Mouse (Mus musculus) stomach, postnatal 0 days (tissue): ENCODE results near the gene Prox2. TPM values are rescaled to one million over a fixed set of nuclear protein-coding genes. Genes with fewer than 3 reads are reported as not detected.
A peak's percentile ranks its signal among the peaks of the same experiment; 100 is the strongest.

ENCODE experiments used
- ATAC-seq: fragments of 200-750 bp; cut with Nextera tagmentation; 2 replicates; pipeline ENCODE4 v1.8.0; 2017; ENCODE audit not compliant: low FRiP score, low TSS enrichment
- DNase-seq: peaks from one replicate; pipeline ENCODE4 v3.0.0-alpha.2; 2016; ENCODE audit warnings: low spot score
- H3K27ac ChIP-seq: fragments of 300-500 bp; sonication (generic); replicated peaks from 2 replicates; pipeline ENCODE4 v1.5.1; 2014; ENCODE audit warnings: mild to moderate bottlenecking, control low read depth
- H3K27me3 ChIP-seq: fragments of 300-500 bp; sonication (generic); 2 replicates; pipeline ENCODE4 v1.6.1; 2014; ENCODE audit warnings: low read length; ENCODE audit not compliant: control insufficient read depth, insufficient read depth
- H3K36me3 ChIP-seq: fragments of 300-500 bp; sonication (generic); 2 replicates; pipeline ENCODE4 v1.6.1; 2014; ENCODE audit warnings: low read length, mixed read lengths; ENCODE audit not compliant: control insufficient read depth, insufficient read depth
- H3K4me1 ChIP-seq: fragments of 300-500 bp; sonication (generic); replicated peaks from 2 replicates; pipeline ENCODE4 v1.6.1; 2014; ENCODE audit warnings: antibody characterized with exemption; ENCODE audit not compliant: control insufficient read depth, insufficient read depth
- H3K4me2 ChIP-seq: fragments of 300-500 bp; sonication (generic); replicated peaks from 2 replicates; pipeline ENCODE4 v1.6.1; 2014; ENCODE audit warnings: low read depth, mild to moderate bottlenecking, control low read depth, moderate library complexity
- H3K4me3 ChIP-seq: fragments of 300-500 bp; sonication (generic); 2 replicates; pipeline ENCODE4 v1.5.1; 2014; ENCODE audit warnings: low read depth, low read length, control low read depth
- H3K9ac ChIP-seq: fragments of 300-500 bp; sonication (generic); 2 replicates; pipeline ENCODE4 v1.6.1; 2014; ENCODE audit warnings: mild to moderate bottlenecking, low read length, control low read depth, mixed read lengths
- H3K9me3 ChIP-seq: fragments of 300-500 bp; sonication (generic); 2 replicates; pipeline ENCODE4 v1.6.1; 2016; ENCODE audit warnings: low read length; ENCODE audit not compliant: control insufficient read depth
- CTCF ChIP-seq: IDR thresholded peaks from 2 replicates; pipeline ENCODE4 v1.5.1; 2016; ENCODE audit warnings: antibody characterized with exemption, low read depth, mild to moderate bottlenecking, moderate library complexity
- EP300 ChIP-seq: optimal IDR thresholded peaks from 2 replicates; pipeline ENCODE3; 2016; ENCODE audit warnings: antibody characterized with exemption
- WGBS: fragments of 180-500 bp; shearing (Covaris S2); extraction: QIAGEN DNeasy Blood & Tissue Kit; methylation state at CpG from one replicate; pipeline ENCODE4 v1.1.7; 2014; 5-methylcytosine and 5-hydroxymethylcytosine counted together
- polyA plus RNA-seq: library from polyadenylated mRNA; unstranded; fragments of >200 nt; fragmentation: Nextera tagmentation; extraction: Ambion mirVana; gene quantifications from 2 replicates; pipeline ENCODE4 v1.2.1, GENCODE M21; 2015

Gene Prox2
- polyA plus RNA-seq, result 1.5 and 1.9 TPM in 2 replicates

- H3K36me3 ChIP-seq, result peaks cover 3% of the 10 kb centered on the region; the same call in 1 of the 2 replicates
- peak within 1 kb of the TSS; percentile 92 for H3K27ac ChIP-seq
- ATAC-seq (peak; percentile 97), DNase-seq (peak; percentile 90)
- H3K27me3 ChIP-seq, result no peaks in the 10 kb centered on the region
- H3K9me3 ChIP-seq, result no peaks in the 10 kb centered on the region
- H3K4me1 ChIP-seq, result peaks cover 6% of the 10 kb centered on the region
- H3K4me3 ChIP-seq, result peak within 1 kb of the TSS; percentile 97
- under 1% methylated on average over 83 of the region's 83 CpGs for WGBS
- H3K4me2 ChIP-seq, result peak within 1 kb of the TSS; percentile 85
- peak within 1 kb of the TSS; percentile 95 for H3K9ac ChIP-seq
- peak; percentile 21 for TF ChIP-seq EP300
- no peak for TF ChIP-seq CTCF
These were observed at the start of gene Prox2, which contains the start of gene Dlst for GRCm38 (mm10) chr12:85110698-85111592. TSS of gene Prox2 (minus strand) at chr12:85110759. TSS of gene Dlst (plus strand) at chr12:85110833.

GRCm38 (mm10) chr12:85159592-85159991 lies 49.0 kb upstream of the Prox2 start:
- no peak overlapping the region for H3K9ac ChIP-seq
- no peaks in the 10 kb centered on the region for H3K9me3 ChIP-seq
- H3K4me3 ChIP-seq, result no peak overlapping the region
- no peaks in the 10 kb centered on the region for H3K27me3 ChIP-seq
- H3K4me1 ChIP-seq, result no peaks in the 10 kb centered on the region
- peak; percentile 49 for ATAC-seq
- no peak overlapping the region for H3K27ac ChIP-seq
- no peak for DNase-seq
- no peak for TF ChIP-seq EP300
- no peak for TF ChIP-seq CTCF
- WGBS, result 41% methylated on average over 5 of the region's 5 CpGs
- no peak overlapping the region for H3K4me2 ChIP-seq
- H3K36me3 ChIP-seq, result no peaks in the 10 kb centered on the region

GRCm38 (mm10) chr12:85158801-85159200 lies 48.2 kb upstream of the Prox2 start:
- WGBS, result 85% methylated on average over 8 of the region's 8 CpGs
- Histone ChIP-seq H3K36me3 (no peaks in the 10 kb centered on the region), H3K27ac (no peak overlapping the region), H3K9ac (no peak overlapping the region), H3K27me3 (no peaks in the 10 kb centered on the region), H3K4me2 (no peak overlapping the region), H3K4me1 (no peaks in the 10 kb centered on the region), H3K4me3 (no peak overlapping the region), H3K9me3 (no peaks in the 10 kb centered on the region)
- ATAC-seq, result 0 out of 2 replicates have a peak, but pooled peaks have one; percentile 29
- DNase-seq, result no peak
- TF ChIP-seq EP300, result no peak
- no peak for TF ChIP-seq CTCF

- Histone ChIP-seq H3K9me3 (no peaks in the 10 kb centered on the region), H3K27me3 (no peaks in the 10 kb centered on the region), H3K4me2 (no peak overlapping the region), H3K27ac (no peak overlapping the region), H3K4me3 (no peak overlapping the region), H3K9ac (no peak overlapping the region), H3K36me3 (no peaks in the 10 kb centered on the region), H3K4me1 (no peaks in the 10 kb centered on the region)
- TF ChIP-seq EP300 (no peak), CTCF (no peak)
- ATAC-seq, result no peak
- 83% methylated on average over 14 of the region's 14 CpGs for WGBS
- DNase-seq, result no peak
These were observed 47.4 kb upstream of the Prox2 start for GRCm38 (mm10) chr12:85157797-85158460.

- peak; percentile 53; the same call in 1 of the 2 replicates for ATAC-seq
These were observed 45.8 kb upstream of the Prox2 start for GRCm38 (mm10) chr12:85156324-85156723.

More at GRCm38 (mm10) chr12:85156324-85156723, 45.8 kb upstream of the Prox2 start:
- Histone ChIP-seq H3K9me3 (no peaks in the 10 kb centered on the region), H3K9ac (no peak overlapping the region), H3K4me3 (no peak overlapping the region), H3K27me3 (no peaks in the 10 kb centered on the region), H3K4me1 (no peaks in the 10 kb centered on the region), H3K36me3 (no peaks in the 10 kb centered on the region), H3K27ac (no peak overlapping the region), H3K4me2 (no peak overlapping the region)
- DNase-seq, result no peak
- TF ChIP-seq EP300 (no peak), CTCF (no peak)
- WGBS, result 17% methylated on average over 6 of the region's 6 CpGs
